23 mouse cellular contexts compared by ENCODE assay signal in genomic region chr10:21756811-21757210, GRCm38 (mm10).
"Had no signal": no experiment of that assay in that cellular context is flagged by ENCODE, and none has a peak within 500 bp of the region (broad histone marks: within the 10 kb centered on the region; RNA-seq: fewer than 3 reads in every experiment).

No protein-coding gene starts in this region.

- ATAC-seq: intestine, postnatal 0 days; liver, postnatal 0 days; lung, postnatal 0 days; midbrain, embryonic 13.5 days had no signal

- H3K27ac ChIP-seq: kidney, postnatal 0 days; limb, embryonic 12.5 days; limb, embryonic 15.5 days; liver, embryonic 14.5 days; macrophage; midbrain, embryonic 13.5 days; neural tube, embryonic 12.5 days; stomach, embryonic 15.5 days had no signal

- H3K9ac ChIP-seq: limb, embryonic 12.5 days; limb, embryonic 15.5 days; liver, embryonic 14.5 days; liver, postnatal 0 days; lung, embryonic 14.5 days; midbrain, embryonic 13.5 days; neural tube, embryonic 12.5 days; stomach, embryonic 15.5 days had no signal

- H3K9me3 ChIP-seq: limb, embryonic 12.5 days; limb, embryonic 15.5 days; midbrain, embryonic 13.5 days; neural tube, embryonic 12.5 days; stomach, embryonic 15.5 days had no signal

- H3K27me3 ChIP-seq: limb, embryonic 12.5 days; limb, embryonic 15.5 days; midbrain, embryonic 13.5 days; neural tube, embryonic 12.5 days; stomach, embryonic 15.5 days had no signal

- H3K4me1 ChIP-seq: limb, embryonic 15.5 days; neural tube, embryonic 12.5 days; stomach, embryonic 15.5 days had no signal

- H3K4me2 ChIP-seq: limb, embryonic 12.5 days; limb, embryonic 15.5 days; liver, embryonic 11.5 days; lung, embryonic 14.5 days; midbrain, embryonic 13.5 days; neural tube, embryonic 12.5 days; stomach, embryonic 15.5 days had no signal

- H3K4me3 ChIP-seq: limb, embryonic 12.5 days; limb, embryonic 15.5 days; midbrain, embryonic 13.5 days; neural tube, embryonic 12.5 days; stomach, embryonic 15.5 days had no signal

- H3K36me3 ChIP-seq: limb, embryonic 12.5 days; limb, embryonic 15.5 days; midbrain, embryonic 13.5 days; neural tube, embryonic 12.5 days; stomach, embryonic 15.5 days had no signal

- DNase-seq: kidney, adult 2 months; kidney, postnatal 25 days; layer of hippocampus, postnatal 36 days; left cerebral cortex, postnatal 4 days; liver, postnatal 0 days; lung, embryonic 14.5 days; retina, postnatal 1 day; right cerebral cortex, postnatal 25 days; spleen, adult 18-20 months; thymus, adult 2 months; thymus, postnatal 14 days; thymus, postnatal 4 days had no signal
